Mouse (Mus musculus) left cerebral cortex, postnatal 4 days (tissue): ENCODE measurements around the gene Tubg1. TPM values are rescaled to one million over a fixed set of nuclear protein-coding genes. Genes with fewer than 3 reads are reported as not detected.

Source experiments
- DNase-seq: peaks from one replicate; pipeline ENCODE4 v3.0.0-alpha.2; 2022
- intact Hi-C: fragments of 180-260 bp; cut with DNase I; formaldehyde crosslinking; loops from one replicate; pipeline ENCODE4 v1.15.1; 2025
- total RNA-seq, 2 experiments: library from RNA; stranded (reverse); gene quantifications; 2 replicates each; pipeline ENCODE4 v1.2.3; 2021

The Tubg1 gene
- 10 to 100 TPM; 42.9 TPM for total RNA-seq

DNA sequence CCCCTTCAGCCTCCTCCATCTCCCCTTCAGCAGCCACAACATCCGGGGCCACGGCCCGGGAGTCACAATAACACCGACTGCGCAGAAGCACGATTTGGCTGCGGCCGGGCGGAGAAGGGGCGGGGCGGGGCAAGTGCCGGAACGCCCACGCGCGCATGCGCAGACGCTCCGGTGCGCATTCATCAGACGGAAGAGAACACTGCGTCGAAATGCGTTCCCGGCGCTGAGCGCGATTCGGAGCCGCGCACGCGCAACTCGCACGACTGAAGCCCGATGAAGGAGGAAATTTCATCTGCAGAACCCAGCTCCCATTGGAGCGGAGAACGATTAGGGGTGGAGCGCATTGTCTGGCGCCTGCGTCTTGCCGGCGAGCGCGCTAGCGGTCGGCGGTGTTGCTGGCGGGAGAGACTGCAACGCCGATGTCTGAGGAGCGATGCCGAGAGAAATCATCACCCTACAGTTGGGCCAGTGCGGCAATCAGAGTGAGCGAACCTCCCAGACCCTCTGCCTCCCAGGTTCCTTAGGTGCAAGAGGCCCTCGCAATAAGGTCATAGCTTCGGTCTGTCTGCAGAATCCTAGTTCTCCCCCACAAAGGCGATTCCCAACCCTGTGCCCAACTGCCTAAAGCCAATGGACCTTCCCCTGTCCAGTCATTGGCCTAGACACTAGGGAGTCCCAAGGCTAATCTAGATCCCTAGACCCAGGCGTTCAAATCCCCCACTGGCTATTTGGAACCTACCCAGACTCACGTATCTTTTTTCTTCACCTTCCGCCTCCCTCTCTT, at the start of gene Tubg1, which contains the start of gene Retreg3:
Tubg1 (plus strand) TSS at position 178 of the 784 bp plus-strand sequence.
Retreg3 (minus strand) TSS at position 133 of the 784 bp plus-strand sequence.
- intact Hi-C loops: no loop called here
- DNase-seq: peak; percentile 100

GRCm38 (mm10) chr11:101070189-101070527, 49.6 kb upstream of the Tubg1 start:
- no peak for DNase-seq
- intact Hi-C loops: no loop called here

DNA sequence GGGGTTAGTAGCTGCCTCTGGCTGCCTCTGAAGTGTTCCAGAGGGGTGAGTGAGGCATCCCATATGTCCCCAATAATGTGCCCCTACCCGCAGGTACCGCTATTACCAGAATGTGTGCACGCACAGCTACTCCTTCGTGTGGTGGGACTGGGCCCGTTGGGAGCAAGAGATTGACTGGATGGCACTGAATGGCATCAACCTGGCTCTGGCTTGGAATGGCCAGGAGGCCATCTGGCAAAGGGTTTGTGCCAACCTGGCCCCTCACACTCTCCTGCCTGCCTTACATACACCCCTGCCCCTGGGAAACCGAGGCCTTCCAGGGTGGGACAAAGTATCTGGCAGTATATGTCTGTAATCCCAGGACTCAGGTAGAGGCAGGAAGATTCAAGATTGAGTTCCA, 48.8 kb upstream of the Tubg1 start:
- intact Hi-C loops: no loop called here

GRCm38 (mm10) chr11:101071810-101072428, 47.8 kb upstream of the Tubg1 start:
- DNase-seq: no peak
- intact Hi-C loops: no loop called here

More for the DNA sequence above, 48.8 kb upstream of the Tubg1 start:
- DNase-seq: peak; percentile 43

DNA sequence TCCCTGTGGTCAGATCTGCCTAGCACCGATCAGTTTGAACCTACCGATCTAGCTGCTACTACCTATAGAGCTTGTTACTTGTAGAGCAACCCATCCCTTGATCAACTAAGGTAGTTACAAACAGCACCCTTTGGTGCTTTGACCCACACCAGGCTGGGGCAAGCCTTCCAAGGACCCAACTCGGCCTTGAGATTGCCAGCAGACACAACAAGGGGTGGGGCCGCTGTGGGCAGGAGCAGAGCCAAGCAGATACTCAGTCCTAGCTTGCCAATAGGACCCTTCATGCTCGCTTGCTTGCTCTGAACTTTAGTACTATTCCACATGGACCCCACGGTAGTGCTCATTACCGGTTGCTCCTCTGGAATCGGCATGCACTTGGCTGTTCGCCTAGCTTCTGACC, 41.6 kb upstream of the Tubg1 start, which contains the start of gene Hsd17b1:
Hsd17b1 (plus strand) TSS at position 291 of the 400 bp plus-strand sequence.
- intact Hi-C loops: no loop called here

GRCm38 (mm10) chr11:101079746-101080145, 40.0 kb upstream of the Tubg1 start:
- intact Hi-C loops: no loop called here
- DNase-seq: no peak

More for the DNA sequence above, 41.6 kb upstream of the Tubg1 start, which contains the start of gene Hsd17b1:
- no peak for DNase-seq

GRCm38 (mm10) chr11:101080421-101080820, 39.3 kb upstream of the Tubg1 start:
- no peak for DNase-seq
- intact Hi-C loops: no loop called here

DNA sequence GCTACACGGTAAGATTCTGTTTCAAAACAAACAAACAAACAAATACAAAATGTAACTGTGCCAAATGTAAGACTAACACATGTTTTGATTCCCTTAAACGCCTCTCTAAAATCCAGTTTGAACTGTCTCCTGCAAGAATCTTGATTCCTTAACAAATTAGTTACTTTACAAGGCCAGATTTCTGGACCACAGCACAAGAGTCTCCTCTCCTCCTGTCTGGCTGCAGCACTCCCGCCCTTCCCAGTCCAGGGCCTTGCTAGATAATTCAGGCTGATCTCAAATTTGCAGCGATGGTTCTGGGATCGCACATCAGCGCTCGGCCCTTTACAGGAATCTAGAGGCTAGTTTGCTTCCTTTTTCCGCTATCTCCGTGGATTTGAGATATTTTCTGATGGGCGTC, 38.1 kb upstream of the Tubg1 start:
- intact Hi-C loops: no loop called here
- no peak for DNase-seq

- peak; percentile 90 for DNase-seq
- intact Hi-C loops: no loop called here
Measured at GRCm38 (mm10) chr11:101082208-101083082, 37.3 kb upstream of the Tubg1 start, which contains the start of gene Coasy. Gene Coasy, plus strand, starts transcription at chr11:101082565.

DNA sequence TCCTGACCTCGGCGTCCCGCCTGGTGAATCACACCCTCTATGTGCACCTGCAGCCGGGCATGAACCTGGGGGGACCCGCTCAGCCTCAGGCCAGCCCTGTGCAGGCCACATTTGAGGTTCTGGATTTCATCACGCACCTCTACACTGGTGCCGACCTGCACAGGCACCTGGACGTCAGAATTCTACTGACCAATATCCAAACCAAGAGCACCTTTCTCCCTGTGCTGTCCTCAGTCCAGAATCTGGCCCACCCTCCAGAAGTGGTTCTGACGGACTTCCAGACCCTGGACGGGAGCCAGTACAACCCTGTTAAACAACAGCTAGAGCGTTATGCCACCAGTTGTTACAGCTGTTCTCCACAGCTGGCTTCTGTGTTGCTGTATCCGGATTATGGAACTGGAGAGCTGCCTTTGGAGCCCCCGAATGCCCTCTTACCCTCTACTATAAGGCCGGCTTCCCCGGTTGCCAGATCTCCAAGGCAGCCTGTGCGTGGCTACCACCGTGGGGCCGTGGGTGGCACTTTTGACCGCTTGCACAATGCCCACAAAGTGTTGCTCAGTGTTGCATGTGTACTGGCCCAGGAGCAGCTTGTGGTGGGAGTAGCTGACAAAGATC, 36.5 kb upstream of the Tubg1 start:
- intact Hi-C loops: no loop called here
- no peak for DNase-seq

DNA sequence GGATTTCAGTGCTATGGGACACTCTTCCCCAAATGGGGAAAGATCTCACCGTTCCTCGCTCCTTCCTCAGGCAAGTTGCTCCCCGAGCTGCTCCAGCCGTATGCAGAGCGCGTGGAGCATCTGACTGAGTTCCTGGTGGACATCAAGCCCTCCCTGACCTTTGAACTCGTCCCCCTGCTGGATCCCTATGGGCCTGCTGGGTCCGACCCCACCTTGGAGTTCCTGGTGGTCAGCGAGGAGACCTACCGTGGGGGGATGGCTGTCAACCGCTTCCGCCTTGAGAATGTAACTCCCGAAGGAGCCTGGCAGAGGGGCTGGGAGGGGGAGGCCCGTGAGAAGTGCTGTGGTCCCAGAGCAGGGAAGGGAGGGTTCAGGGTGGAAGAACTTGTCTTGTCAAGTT, 35.5 kb upstream of the Tubg1 start:
- no peak for DNase-seq
- intact Hi-C loops: no loop called here

- DNase-seq: no peak
- intact Hi-C loops: no loop called here
Measured at GRCm38 (mm10) chr11:101084811-101085210, 34.9 kb upstream of the Tubg1 start.

GRCm38 (mm10) chr11:101085617-101086322, 34.0 kb upstream of the Tubg1 start:
- intact Hi-C loops: no loop called here
- no peak for DNase-seq

DNA sequence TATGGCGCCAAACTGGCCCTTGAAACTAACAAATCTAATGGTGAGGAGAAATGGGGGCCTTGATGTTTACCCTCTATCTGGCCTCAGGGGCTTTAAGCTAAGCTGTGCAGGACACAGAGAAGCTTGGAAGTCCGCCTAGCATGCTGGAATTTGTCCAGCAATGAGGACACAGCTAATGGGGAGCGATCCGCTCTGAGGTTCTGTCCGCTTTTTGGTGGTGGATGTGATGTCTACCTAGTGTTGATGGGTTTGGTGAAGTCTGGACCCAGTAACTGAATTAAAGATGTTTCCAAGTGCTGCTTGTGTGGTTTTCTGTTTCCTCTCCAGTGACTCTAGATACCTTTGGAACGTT, 33.4 kb upstream of the Tubg1 start:
- intact Hi-C loops: no loop called here
- DNase-seq: no peak

- DNase-seq: peak; percentile 93
- intact Hi-C loops: no loop called here
Measured at GRCm38 (mm10) chr11:101086756-101087681, 32.7 kb upstream of the Tubg1 start, which contains the start of gene Mlx. Gene Mlx, plus strand, starts transcription at chr11:101087277.

- intact Hi-C loops: no loop called here
- DNase-seq: no peak
Measured at GRCm38 (mm10) chr11:101087682-101088055, 32.1 kb upstream of the Tubg1 start.

GRCm38 (mm10) chr11:101089931-101090330, 29.8 kb upstream of the Tubg1 start:
- DNase-seq: no peak
- intact Hi-C loops: no loop called here

DNA sequence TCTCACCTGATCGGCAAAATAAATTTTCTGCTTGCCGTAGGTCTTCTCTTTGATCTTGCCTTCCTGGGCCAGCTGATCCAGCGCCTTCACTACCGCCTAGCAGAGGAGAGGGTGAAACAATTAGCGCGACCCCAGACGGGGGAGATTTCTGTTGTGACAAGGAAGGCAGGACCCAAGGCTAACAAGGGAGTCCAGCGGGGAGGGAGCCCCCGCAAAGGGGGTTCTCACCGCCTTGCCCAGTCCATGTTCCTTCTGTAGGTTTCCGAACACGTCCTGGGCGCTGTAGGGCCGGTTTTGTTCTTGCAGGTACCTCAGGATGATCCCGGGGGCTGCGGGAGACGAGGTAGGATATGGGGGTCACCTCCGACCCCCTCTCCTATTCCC, 24.8 kb upstream of the Tubg1 start:
- intact Hi-C loops: loop anchor here (5.0 kb wide), 1 partner anchor 82 kb away; the partner anchor contains the start of gene Ccr10
- no peak for DNase-seq
